Mouse (Mus musculus) forebrain, embryonic 12.5 days (tissue): ENCODE measurements around the gene Fut2. TPM values are rescaled to one million over a fixed set of nuclear protein-coding genes. Genes with fewer than 3 reads are reported as not detected.
"Not testable (repeated sequence)": the region's sequence is repeated elsewhere in the genome, so short reads cannot be mapped to it uniquely, and the experiment has no call there.

Experiments
- ATAC-seq: fragments of 200-750 bp; cut with Nextera tagmentation; 2 replicates; pipeline ENCODE4 v1.8.0; 2017; ENCODE audit warnings: moderate TSS enrichment; ENCODE audit not compliant: low FRiP score
- H3K27ac ChIP-seq: fragments of 300-500 bp; sonication (generic); 2 replicates; pipeline ENCODE4 v1.5.1; 2016; ENCODE audit warnings: mild to moderate bottlenecking
- H3K27me3 ChIP-seq: fragments of 300-500 bp; sonication (generic); 2 replicates; pipeline ENCODE4 v1.6.1; 2016; ENCODE audit warnings: mild to moderate bottlenecking
- H3K36me3 ChIP-seq: fragments of 300-500 bp; sonication (generic); replicated peaks from 2 replicates; pipeline ENCODE4 v1.6.1; 2016; ENCODE audit warnings: mild to moderate bottlenecking
- H3K4me1 ChIP-seq: fragments of 300-500 bp; sonication (generic); 2 replicates; pipeline ENCODE4 v1.6.1; 2016
- H3K4me2 ChIP-seq: fragments of 300-500 bp; sonication (generic); 2 replicates; pipeline ENCODE4 v1.6.1; 2016; ENCODE audit warnings: mild to moderate bottlenecking, moderate library complexity
- H3K4me3 ChIP-seq: fragments of 300-500 bp; sonication (generic); replicated peaks from 2 replicates; pipeline ENCODE4 v1.5.1; 2016; ENCODE audit warnings: mild to moderate bottlenecking
- H3K9ac ChIP-seq: fragments of 300-500 bp; sonication (generic); 2 replicates; pipeline ENCODE4 v1.6.1; 2016; ENCODE audit warnings: mild to moderate bottlenecking
- H3K9me3 ChIP-seq: fragments of 300-500 bp; sonication (generic); 2 replicates; pipeline ENCODE4 v1.6.1; 2016
- WGBS: fragments of 180-500 bp; shearing (Covaris S2); methylation state at CpG from one replicate; pipeline ENCODE4 v1.1.7; 2016; 5-methylcytosine and 5-hydroxymethylcytosine counted together
- polyA plus RNA-seq: library from polyadenylated mRNA; unstranded; fragments of >200 nt; fragmentation: Nextera tagmentation; extraction: Ambion mirVana; gene quantifications from 2 replicates; pipeline ENCODE4 v1.2.1, GENCODE M21; 2016

Gene Fut2
- polyA plus RNA-seq, 1 experiment from 2014 or later, result 0.11 TPM

GRCm38 (mm10) chr7:45682144-45683126 lies 16.2 kb upstream of the Fut2 start:
- Histone ChIP-seq H3K4me3 (peak overlapping the region; percentile 21), H3K27me3 (peaks cover 21% of the 10 kb centered on the region), H3K9ac (no peak overlapping the region; the same call in 1 of the 2 replicates), H3K9me3 (no peaks in the 10 kb centered on the region), H3K36me3 (no peaks in the 10 kb centered on the region), H3K27ac (peak overlapping the region; percentile 71), H3K4me1 (peaks cover 15% of the 10 kb centered on the region), H3K4me2 (peak overlapping the region; percentile 42)
- WGBS, result 29% methylated on average over 14 of the region's 14 CpGs
- peak; percentile 87 for ATAC-seq

GRCm38 (mm10) chr7:45681046-45681736 lies 15.0 kb upstream of the Fut2 start:
- WGBS, result 91% methylated on average over 8 of the region's 8 CpGs
- Histone ChIP-seq H3K27me3 (peaks cover 20% of the 10 kb centered on the region), H3K4me1 (peaks cover 13% of the 10 kb centered on the region)

GRCm38 (mm10) chr7:45679966-45680621 lies 13.9 kb upstream of the Fut2 start:
- peaks cover 9% of the 10 kb centered on the region for H3K4me1 ChIP-seq
- no peak overlapping the region for H3K4me3 ChIP-seq
- H3K36me3 ChIP-seq, result no peaks in the 10 kb centered on the region
- H3K27me3 ChIP-seq, result peaks cover 12% of the 10 kb centered on the region
- 68% methylated on average over 14 of the region's 14 CpGs for WGBS
- no peaks in the 10 kb centered on the region for H3K9me3 ChIP-seq
- no peak for ATAC-seq
- no peak overlapping the region for H3K4me2 ChIP-seq
- no peak overlapping the region for H3K9ac ChIP-seq
- no peak overlapping the region for H3K27ac ChIP-seq

More at GRCm38 (mm10) chr7:45681046-45681736, 15.0 kb upstream of the Fut2 start:
- no peaks in the 10 kb centered on the region for H3K9me3 ChIP-seq
- H3K4me3 ChIP-seq, result no peak overlapping the region
- H3K36me3 ChIP-seq, result no peaks in the 10 kb centered on the region
- H3K9ac ChIP-seq, result no peak overlapping the region
- no peak overlapping the region for H3K4me2 ChIP-seq
- H3K27ac ChIP-seq, result no peak overlapping the region
- ATAC-seq, result no peak

- Histone ChIP-seq H3K27ac (no peak overlapping the region), H3K4me1 (peaks cover 9% of the 10 kb centered on the region), H3K4me2 (no peak overlapping the region), H3K36me3 (no peaks in the 10 kb centered on the region), H3K4me3 (no peak overlapping the region), H3K9me3 (no peaks in the 10 kb centered on the region), H3K9ac (no peak overlapping the region), H3K27me3 (peaks cover 9% of the 10 kb centered on the region; the same call in 1 of the 2 replicates)
- ATAC-seq, result no peak
- 94% methylated on average over 14 of the region's 14 CpGs for WGBS
Observed at GRCm38 (mm10) chr7:45678513-45678912, 12.3 kb upstream of the Fut2 start.

- H3K27ac ChIP-seq, result no peak overlapping the region
- peaks cover 5% of the 10 kb centered on the region for H3K4me1 ChIP-seq
- 86% methylated on average over 7 of the region's 7 CpGs for WGBS
Observed at GRCm38 (mm10) chr7:45677627-45678295, 11.6 kb upstream of the Fut2 start.

GRCm38 (mm10) chr7:45668921-45669320 lies 2.7 kb upstream of the Fut2 start:
- H3K9ac ChIP-seq, result no peak overlapping the region
- H3K27me3 ChIP-seq, result 0 out of 2 replicates have a peak, but pooled peaks cover 5% of the 10 kb centered on the region
- H3K4me3 ChIP-seq, result no peak overlapping the region
- H3K27ac ChIP-seq, result no peak overlapping the region
- WGBS, result 97% methylated on average over 9 of the region's 9 CpGs
- no peaks in the 10 kb centered on the region for H3K4me1 ChIP-seq
- ATAC-seq, result no peak
- H3K36me3 ChIP-seq, result no peaks in the 10 kb centered on the region
- no peak overlapping the region for H3K4me2 ChIP-seq
- no peaks in the 10 kb centered on the region for H3K9me3 ChIP-seq

More at GRCm38 (mm10) chr7:45677627-45678295, 11.6 kb upstream of the Fut2 start:
- Histone ChIP-seq H3K36me3 (no peaks in the 10 kb centered on the region), H3K9ac (no peak overlapping the region), H3K27me3 (peaks cover 10% of the 10 kb centered on the region; the same call in 1 of the 2 replicates), H3K4me3 (no peak overlapping the region), H3K4me2 (no peak overlapping the region), H3K9me3 (no peaks in the 10 kb centered on the region)
- no peak for ATAC-seq

- no peak overlapping the region for H3K9ac ChIP-seq
- no peaks in the 10 kb centered on the region for H3K9me3 ChIP-seq
- no peak overlapping the region for H3K4me2 ChIP-seq
- H3K4me1 ChIP-seq, result no peaks in the 10 kb centered on the region
- H3K4me3 ChIP-seq, result no peak overlapping the region
- 64% methylated on average over 14 of the region's 14 CpGs for WGBS
- H3K36me3 ChIP-seq, result no peaks in the 10 kb centered on the region
- peaks cover 4% of the 10 kb centered on the region; the same call in 1 of the 2 replicates for H3K27me3 ChIP-seq
- no peak for ATAC-seq
- H3K27ac ChIP-seq, result no peak overlapping the region
Observed at GRCm38 (mm10) chr7:45667761-45668160, 1.6 kb upstream of the Fut2 start.

GRCm38 (mm10) chr7:45665303-45666138 lies 673 bp downstream of the Fut2 start:
- 61% methylated on average over 13 of the region's 13 CpGs for WGBS

GRCm38 (mm10) chr7:45661702-45662101 lies 4.5 kb downstream of the Fut2 start:
- H3K27ac ChIP-seq, H3K27me3 ChIP-seq, H3K9ac ChIP-seq, H3K4me2 ChIP-seq, H3K4me3 ChIP-seq, H3K9me3 ChIP-seq, H3K36me3 ChIP-seq, H3K4me1 ChIP-seq, ATAC-seq: not testable (repeated sequence)
- WGBS, result 91% methylated on average over 6 of the region's 6 CpGs

More at GRCm38 (mm10) chr7:45665303-45666138, 673 bp downstream of the Fut2 start:
- Histone ChIP-seq H3K27ac (no peak overlapping the region), H3K4me2 (no peak overlapping the region), H3K9ac (no peak overlapping the region), H3K4me1 (no peaks in the 10 kb centered on the region), H3K27me3 (peaks cover 4% of the 10 kb centered on the region; the same call in 1 of the 2 replicates), H3K9me3 (no peaks in the 10 kb centered on the region), H3K4me3 (no peak overlapping the region), H3K36me3 (no peaks in the 10 kb centered on the region)
- ATAC-seq, result no peak

- Histone ChIP-seq H3K9ac (no peak overlapping the region), H3K9me3 (no peaks in the 10 kb centered on the region), H3K4me1 (no peaks in the 10 kb centered on the region), H3K4me3 (no peak overlapping the region), H3K27me3 (peaks cover 4% of the 10 kb centered on the region; the same call in 1 of the 2 replicates), H3K36me3 (no peaks in the 10 kb centered on the region), H3K27ac (no peak overlapping the region), H3K4me2 (no peak overlapping the region)
- ATAC-seq, result no peak
- WGBS, result 88% methylated on average over 11 of the region's 11 CpGs
Observed at GRCm38 (mm10) chr7:45660746-45661478, 5.3 kb downstream of the Fut2 start.
